Mouse (Mus musculus) large intestine, adult 2 months (tissue): ENCODE measurements around the gene Zic1. TPM values are rescaled to one million over a fixed set of nuclear protein-coding genes. Genes with fewer than 3 reads are reported as not detected.

Experiments used
- DNase-seq: peaks from one replicate; pipeline ENCODE4 v3.0.0-alpha.2; 2012; ENCODE audit warnings: low read depth, low spot score
- WGBS: fragments of 180-500 bp; shearing (Covaris S2); methylation state at CpG from one replicate; pipeline ENCODE4 v1.1.7; 2018; 5-methylcytosine and 5-hydroxymethylcytosine counted together
- polyA plus RNA-seq: library from polyadenylated mRNA; depleted of rRNA; stranded (reverse); fragments of >200 nt; gene quantifications from 2 replicates; pipeline ENCODE4 v1.2.3, GENCODE M21; 2012; rRNA removed

Zic1 gene
- polyA plus RNA-seq, 1 experiment, result not detected

DNA sequence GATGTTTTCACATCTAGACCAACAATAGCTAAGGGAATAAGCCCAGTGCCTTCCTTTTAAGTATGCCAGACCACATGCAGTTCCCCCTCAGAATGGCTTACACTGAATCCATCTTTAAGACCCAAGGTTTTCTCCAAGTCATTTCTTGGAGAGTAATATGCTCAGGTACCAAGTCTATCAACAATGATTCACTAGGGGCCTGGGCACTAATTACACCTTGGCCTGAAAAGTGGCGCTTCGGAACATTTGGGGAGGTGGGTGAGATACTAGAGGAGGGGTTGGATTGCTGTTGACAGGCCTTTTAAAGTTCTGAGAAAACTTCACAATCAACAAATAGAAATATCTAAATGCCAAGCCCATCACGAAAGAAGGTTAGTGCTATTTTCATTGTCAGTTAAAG lies 8.3 kb downstream of the Zic1 start:
- DNase-seq, result no peak
- WGBS, result 7% methylated on average over 3 of the region's 3 CpGs

DNA sequence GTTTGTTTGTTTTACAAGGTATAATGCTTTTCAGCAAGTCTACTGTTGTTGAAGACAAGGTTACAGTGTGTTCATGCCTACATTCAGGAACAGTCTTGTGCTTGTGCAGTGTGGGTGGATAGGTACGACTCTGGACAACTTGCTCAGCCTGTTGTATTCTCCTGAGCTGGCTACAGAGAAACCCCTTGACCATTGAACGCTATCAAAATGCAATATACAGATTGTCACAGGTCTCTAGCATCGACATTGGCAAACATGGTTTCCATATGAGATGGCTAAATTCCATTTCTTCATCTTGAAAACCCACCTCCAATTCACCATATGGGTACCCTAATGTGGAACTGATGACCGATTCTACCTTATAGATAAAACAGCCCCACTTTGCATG lies 9.3 kb downstream of the Zic1 start:
- no peak for DNase-seq
- WGBS, result 10% methylated on average over 4 of the region's 4 CpGs

DNA sequence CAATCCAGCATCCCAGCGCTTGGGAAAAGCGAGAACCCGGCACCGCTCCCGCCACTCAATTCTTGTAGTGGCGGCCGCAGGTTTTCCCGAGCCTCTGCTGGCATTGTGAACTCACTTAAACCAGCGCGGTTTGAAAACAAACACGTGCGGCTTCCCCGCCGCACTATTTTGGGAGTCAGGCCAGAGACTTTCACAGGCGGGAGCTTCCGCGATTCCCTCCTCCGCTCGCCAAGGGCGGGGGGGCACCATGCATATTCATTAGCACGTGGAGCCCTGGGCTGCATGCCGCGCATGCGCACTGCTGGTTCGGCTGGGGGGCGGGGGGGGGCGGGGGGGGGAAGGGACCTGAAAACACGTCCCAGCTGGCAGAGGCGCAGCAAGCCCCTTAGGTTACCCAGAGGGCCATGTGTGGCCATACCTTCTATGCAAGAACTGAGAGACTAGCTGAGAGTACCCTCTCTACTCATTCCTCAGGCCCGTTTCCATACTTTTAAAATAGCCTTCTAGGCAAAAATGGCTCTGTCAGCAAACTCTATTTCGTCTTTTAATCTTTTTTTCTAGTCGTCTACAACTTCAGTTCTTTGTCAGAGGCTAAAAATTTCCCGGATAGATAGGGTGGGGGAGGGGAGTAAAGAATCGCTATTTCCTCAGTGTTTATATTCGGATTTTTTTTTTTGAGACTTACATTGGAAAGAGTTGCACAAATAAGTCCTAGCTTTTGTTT lies 9.8 kb downstream of the Zic1 start:
- DNase-seq, result no peak
- 2% methylated on average over 35 of the region's 35 CpGs for WGBS

DNA sequence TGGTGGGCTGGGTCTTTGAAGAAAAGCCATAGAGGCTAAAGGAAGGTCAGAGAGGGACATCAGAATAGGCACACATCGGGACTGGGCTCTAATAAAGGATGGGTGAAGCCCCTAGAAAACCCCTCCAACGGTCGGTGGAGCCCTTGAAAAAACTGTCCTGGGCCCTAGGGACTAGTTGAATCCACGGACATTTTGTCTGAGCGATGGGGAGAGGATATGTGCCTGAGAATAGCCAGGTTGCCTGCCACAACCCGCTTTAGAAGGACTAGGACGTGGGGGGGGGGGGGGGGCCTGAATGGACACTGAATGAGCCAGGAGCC lies 10.4 kb downstream of the Zic1 start:
- WGBS, result 2% methylated on average over 7 of the region's 7 CpGs
- DNase-seq, result no peak

DNA sequence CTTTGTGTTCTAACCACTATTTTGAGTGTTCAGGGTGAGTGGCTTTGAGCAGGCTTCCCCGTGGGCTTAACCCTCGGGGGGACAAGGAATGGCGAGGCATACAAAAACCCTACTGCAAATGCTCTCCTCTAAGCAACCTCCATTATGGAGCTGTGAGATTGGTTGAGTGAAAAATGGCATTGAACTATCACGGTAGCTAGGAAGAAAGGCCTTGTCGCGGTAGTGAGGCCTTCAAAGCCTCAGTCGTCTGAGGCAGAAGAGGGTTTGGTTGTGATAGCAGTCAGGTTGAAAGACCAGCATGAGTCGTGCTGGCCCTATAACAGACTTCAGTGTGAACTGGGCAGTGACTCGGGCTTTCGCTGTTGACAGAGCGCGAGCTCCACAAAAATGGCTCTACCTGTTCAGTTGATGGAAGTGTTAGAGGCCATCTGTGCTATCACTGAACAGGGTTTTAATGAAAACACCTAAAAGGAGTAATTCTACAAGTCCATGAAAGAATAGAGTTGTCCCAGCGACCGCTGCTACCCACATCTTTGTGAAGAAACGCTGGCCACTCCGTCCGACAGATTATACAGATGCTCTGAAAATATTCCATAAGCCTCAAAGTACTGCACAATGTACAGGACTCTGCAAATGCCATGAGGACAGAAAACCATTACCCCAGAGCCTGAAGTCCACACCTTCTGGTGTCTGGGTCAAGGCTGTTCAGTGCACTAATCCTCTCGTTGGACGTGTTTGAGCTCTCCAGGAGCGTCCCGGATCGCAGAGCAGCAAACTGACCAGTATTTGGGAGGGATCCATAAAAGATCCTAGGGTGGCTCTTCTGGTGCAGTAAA lies 11.0 kb downstream of the Zic1 start:
- WGBS, result 14% methylated on average over 22 of the region's 22 CpGs
- DNase-seq, result no peak

DNA sequence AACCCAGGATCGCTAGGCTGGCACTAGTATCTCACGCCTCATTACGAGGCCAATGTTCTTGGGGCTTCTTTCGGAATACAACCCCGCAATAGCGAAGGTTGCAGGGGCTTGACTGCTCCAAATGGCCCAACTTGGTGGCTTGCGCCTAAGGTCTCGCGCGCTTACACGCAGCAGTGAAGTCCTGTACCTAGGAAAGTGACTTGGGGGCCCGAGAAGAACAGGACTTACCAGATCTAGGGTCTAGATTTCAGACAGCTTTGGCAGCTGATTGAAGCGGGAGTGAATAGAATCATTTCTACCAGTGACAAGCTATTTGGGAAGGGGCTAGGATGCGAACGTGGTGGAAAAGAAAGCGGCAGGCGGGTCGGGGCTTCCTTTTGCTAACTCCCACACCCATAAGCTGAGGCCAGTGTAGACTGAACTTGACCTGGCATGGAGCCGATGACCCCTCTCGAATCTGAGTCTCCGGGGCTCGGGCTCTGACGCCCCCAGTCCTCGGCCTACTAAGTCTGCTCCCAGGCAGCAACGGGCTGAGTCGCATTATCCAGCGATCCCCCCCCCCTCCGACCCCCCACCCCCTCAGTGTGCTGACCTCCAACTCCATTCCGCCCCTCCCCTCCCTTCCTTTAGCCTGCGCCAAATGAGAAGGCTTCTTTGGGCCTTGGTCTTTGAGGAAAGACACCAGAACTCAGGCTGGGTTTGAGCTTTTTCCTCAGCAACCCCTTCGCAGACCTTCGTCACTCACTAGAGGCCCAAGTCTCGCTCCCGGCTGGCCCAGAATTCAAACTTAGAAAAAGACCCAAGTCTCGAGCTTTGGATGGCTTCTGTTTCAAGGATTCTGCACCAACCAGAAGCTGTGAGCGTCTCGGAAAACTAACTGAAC lies 11.8 kb downstream of the Zic1 start:
- DNase-seq, result no peak
- 8% methylated on average over 37 of the region's 37 CpGs for WGBS

DNA sequence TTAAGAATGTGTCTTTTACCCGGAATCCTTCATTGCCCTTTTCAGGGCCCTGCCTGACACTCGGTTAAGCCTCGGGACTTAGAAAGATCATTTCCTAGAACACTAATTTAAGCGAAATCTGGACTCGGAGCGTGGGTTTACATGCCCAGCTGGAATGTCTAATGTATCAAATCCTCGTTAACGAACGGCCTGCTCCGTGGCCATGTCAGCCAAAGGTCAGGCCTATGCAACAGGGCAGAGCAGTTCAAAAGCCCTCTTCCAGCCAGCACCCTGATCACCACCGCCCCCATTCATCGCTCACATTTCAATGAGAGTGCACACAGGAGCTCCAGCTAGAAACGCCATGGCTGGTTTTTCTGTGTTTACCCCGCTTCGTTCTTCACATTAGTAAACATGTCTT lies 12.8 kb downstream of the Zic1 start:
- WGBS, result 4% methylated on average over 15 of the region's 15 CpGs
- DNase-seq, result no peak

DNA sequence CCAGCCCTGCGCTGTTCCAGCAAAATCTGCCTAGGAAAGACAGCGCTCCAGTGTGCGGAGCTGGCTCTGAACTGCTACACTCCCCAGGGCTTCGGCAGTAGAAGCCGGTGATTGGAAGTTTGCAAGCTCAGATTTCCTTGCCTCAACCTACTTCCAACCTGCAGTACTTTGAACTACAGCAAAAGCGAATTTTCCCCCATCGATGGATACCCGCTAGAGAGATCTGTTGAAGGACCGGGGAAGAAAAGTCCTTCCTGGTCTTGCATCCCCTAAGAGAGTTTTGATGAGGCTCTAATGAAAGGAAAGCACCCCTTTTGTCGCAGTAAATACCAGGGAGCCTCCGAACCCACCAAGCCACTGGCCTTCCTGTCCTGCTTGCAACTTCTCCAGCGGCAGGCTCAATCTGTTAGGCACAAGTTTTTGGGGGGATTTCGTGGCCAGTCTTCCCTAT lies 13.6 kb downstream of the Zic1 start:
- 4% methylated on average over 13 of the region's 13 CpGs for WGBS
- DNase-seq, result no peak

DNA sequence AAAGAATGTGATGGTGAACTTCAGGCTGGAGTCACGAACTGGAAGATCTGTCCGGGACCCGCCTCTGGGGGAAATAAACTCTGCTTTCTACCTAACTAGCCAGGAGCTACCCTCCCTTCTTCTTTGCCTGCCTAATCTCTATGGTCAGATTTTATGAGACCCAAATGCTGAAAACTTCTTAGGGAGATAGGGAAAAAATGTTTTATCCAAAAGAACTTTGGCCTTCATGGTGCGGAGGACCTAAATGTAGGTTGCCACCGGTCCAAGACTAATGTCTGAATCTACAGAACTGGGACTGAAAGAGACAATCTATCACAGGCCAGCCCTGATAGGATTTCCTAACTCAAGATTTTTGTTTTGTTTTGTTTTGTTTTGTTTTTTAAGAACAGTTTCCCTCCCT lies 14.2 kb downstream of the Zic1 start:
- DNase-seq, result no peak
- 5% methylated on average over 5 of the region's 5 CpGs for WGBS

DNA sequence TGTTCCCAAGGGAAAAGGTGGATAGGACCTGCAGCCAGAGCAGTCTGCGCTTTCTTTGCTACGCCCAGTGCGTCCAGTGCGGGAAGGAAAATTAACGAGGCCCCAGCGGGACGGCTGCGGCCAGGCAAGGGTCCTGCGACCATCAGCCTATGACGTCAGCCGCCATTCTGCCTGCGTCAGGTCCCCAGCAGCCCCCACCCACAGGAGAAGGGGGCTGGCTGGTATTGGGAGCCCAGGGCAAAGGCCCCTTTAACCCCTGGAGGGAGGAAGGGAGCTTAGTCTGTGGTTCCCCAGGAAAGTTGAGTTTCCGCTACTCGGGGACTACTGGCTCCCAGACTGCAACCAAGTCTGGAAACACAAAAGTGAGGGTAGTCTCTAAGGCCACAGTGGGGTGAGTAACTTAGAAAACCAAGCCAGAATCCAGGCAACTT lies 14.7 kb downstream of the Zic1 start:
- DNase-seq, result no peak
- WGBS, result 5% methylated on average over 14 of the region's 14 CpGs

DNA sequence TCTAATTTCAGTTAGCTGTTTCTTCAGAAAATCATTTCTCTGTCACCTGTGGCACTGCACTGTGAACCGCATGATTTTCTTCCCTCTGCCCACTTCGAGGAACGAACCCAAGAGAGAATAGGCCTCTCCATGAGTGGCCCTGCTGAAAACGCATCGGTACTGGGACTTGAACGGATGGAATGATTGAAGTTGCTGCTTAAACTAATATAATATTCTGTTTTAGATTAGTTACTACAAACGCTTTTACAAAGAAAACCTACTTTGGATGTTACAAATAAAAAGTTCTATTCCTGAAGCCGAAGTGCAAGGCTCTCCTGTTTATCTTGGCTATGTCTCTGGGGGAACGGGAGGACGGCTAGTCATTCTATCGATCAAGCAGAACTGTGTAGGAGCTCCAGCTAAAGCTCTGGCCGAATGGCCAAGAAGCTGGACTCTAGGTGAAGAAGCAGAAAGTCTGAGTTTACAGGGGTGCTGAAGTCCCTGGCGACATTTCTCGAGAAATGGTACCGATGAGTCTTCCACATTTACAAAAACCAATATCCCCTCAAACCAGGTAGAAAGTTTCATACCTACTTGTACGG lies 15.3 kb downstream of the Zic1 start:
- 4% methylated on average over 16 of the region's 16 CpGs for WGBS
- DNase-seq, result no peak

DNA sequence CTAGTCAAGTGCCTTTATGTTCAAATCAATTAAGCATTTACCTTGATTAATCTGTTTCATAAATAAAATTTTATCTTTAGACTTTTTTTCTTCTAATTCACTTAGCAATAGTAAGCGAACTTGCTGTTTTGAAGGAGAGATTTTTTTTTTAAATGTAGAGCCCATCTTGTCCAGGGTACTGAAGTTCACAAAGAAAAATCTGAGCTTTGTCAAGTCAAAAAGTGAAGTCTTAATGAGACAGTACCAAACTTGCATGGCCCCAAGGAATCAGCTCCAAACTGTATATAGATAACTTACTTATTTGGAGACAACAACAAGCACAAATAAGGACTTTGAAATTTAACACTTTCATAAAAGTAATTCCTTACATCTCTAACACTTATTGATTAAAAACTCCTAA lies 16.9 kb downstream of the Zic1 start:
- 33% methylated on average over 1 of the region's 1 CpGs for WGBS
- DNase-seq, result no peak

DNA sequence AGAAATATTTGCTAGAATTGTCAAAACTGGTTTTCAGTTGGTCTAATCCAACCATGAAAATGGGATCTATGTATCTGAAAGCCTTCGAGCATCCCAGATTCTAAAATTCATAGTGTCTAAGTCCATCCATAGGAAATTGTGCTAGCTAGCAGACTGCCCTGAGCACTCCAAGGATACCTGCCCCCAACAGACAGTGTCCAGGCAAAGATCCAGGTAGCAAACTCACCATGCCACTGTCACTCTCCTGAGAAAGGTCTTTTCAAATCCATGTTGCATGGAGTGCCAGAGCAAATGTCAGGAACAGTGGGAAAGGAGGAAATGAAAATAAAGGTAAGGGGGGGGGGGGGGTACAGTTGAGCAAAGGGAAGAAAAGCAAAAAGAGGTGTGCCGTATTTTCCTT lies 18.0 kb downstream of the Zic1 start:
- no peak for DNase-seq
- WGBS, result 62% methylated on average over 2 of the region's 2 CpGs

Other genes starting within 250 kb of the Zic1 start
- gene Zic4, start 3.4 kb downstream of the Zic1 start, polyA plus RNA-seq, result not detected in 2 replicates